Mouse (Mus musculus) T-helper 1 cell (primary cell): Measurements from ENCODE around the gene Rps12.

Experiments used
- in situ Hi-C: fragments of 300-600 bp; cut with MboI, MseI; formaldehyde crosslinking; loops from one replicate; pipeline ENCODE4 v1.15.1; 2025; ENCODE audit warnings: high pct_unique_total_duplicates

Gene Rps12

DNA sequence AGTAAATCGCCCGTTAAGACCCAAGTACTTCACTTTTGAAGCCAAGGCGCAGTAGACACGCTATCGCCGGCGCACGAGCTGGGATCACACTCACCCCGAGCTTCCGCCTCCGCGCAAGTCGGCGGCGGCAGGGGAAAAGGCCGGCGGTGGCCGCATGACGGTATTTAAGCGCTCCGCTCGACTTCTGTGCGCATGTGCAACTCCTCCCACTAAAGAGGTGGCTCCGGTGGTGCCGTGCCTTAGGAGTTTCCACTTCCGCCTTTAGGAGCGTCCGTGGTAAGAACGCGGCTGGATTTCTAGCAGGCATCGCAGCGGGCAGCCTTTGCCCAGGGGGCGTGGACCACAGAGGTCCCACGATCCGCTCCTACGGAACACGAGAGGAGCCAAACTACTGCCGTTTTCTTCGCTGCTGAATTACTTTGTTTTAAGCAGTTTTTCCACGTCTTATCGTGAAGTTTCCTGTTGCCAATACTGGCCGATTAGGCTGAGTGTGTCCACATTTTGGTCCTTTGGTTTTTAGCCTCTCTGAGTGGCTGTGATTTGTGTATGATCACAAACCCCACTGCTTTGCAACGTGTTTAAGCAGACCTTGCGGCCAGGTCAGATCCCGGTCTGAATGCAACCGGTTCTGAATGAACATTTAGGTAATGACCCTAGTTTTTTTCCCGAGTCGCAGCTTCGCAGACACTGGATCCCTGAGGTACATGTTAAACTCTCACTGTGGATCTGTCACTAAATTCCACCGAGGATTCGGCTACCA lies at the start of gene Rps12:
Gene Rps12, minus strand, starts transcription at position 214 of the 760 bp plus-strand sequence.
- in situ Hi-C loops = loop anchor here (25.0 kb wide), 1 partner anchor 1075 kb away; no protein-coding TSS in a partner anchor

DNA sequence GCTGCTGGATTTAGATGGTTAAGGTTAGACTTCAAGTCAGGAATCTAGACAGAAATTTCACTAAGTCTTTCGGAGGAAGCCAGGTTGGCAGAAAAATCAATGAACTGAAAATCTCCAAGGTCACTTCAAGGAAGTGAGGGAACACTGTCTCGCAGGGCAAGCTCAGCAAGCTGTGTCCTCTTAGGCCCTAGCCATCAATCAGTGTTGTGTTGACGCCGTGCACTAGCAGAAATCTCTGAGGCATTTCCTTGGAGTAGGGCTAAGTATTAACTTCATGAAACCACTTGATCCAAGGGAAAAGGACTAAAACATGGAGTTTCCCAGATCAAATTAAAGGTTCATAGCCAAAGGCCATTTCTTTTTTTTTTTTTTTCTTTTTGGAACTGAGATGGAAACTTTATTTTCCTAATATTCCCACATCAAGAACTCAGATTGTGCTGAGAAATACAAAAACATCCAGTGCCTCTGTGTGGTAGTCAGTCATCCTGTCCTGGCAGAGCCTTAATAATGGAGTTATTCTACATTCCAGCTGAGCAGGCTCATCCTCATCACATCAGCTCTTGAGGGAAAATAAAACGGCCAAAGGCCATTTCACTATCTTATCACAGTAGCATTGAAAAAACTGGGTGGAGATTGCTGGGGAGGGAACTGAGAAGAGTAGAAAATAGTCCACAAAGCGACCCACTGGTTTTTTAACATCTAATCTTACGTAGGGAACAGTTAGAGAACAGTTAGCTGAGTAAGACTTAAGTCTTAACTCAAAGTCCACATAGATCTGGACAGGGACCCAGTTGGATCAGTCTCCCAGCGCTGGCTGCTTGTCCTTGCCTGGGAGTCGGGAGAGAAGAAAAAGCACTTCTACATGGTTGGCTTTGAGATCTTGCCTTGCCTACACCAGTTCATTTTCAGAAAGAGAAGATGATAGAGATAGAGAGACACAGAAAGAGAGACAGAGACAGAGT lies 49.2 kb upstream of the Rps12 start:
- in situ Hi-C loops = no loop called here

DNA sequence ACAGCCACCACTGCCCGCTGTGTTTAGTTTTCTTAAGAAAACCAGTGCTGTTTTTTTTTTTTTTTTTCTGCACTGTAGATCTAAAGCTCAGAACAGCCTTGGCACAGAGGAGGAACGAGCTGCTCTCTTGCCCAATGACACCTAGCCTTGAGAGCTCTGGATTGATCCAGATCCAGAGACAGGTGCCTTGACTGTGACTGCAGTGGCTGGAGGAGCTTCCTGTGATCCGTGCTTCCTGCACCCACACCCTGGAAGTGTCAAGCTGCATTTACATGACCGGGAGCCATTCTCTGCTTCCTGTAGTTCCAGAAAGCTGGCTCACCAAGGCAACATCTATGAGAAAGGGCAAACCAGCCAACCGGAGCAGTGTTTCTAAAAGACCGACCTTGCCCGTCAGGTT lies 39.4 kb upstream of the Rps12 start:
- in situ Hi-C loops = no loop called here

DNA sequence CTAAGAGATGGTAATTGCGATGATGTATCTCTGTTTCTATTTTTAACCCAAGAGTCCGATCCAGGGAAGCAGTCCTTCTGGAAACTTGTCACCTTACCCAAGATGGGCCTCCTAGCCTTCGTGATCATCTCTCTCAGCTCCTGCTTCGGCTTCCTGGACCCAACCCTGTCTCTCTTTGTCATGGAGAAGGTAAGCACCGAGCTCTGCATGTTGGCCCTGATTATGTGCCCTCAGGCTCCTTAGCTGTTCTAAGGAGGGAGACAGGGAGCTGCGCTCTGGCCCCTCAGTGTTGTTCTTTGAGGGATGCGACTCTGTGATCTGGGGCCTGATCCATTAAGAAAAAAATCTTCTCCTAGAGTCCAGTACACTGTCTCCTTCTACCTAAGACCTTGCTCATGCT lies 29.2 kb upstream of the Rps12 start:
- in situ Hi-C loops = loop anchor here (5.0 to 25.0 kb wide), 3 partner anchors 271 to 496 kb away; partner anchors contain the start of genes Taar8a and Taar8b

DNA sequence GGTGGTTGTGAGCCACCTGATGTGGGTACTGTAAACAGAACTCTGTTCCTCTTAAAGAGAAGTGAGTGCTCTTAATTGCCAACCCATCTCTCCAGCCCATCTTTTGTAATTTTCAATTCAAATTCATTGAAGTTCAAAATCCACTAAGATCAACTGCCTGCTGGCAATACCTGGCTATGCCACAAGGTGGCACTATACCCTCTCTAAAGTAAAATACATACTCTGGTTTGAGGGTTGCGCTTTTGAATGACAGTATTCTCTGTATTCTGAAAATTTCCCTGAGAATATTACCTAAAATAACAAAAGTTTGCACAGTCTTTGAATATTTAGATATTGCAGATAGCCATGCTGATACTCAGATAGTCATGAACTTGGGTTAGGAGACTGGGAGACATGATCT lies 28.1 kb upstream of the Rps12 start:
- in situ Hi-C loops = loop anchor here (5.0 to 25.0 kb wide), 3 partner anchors 272 to 497 kb away; partner anchors contain the start of genes Taar8a and Taar8b

DNA sequence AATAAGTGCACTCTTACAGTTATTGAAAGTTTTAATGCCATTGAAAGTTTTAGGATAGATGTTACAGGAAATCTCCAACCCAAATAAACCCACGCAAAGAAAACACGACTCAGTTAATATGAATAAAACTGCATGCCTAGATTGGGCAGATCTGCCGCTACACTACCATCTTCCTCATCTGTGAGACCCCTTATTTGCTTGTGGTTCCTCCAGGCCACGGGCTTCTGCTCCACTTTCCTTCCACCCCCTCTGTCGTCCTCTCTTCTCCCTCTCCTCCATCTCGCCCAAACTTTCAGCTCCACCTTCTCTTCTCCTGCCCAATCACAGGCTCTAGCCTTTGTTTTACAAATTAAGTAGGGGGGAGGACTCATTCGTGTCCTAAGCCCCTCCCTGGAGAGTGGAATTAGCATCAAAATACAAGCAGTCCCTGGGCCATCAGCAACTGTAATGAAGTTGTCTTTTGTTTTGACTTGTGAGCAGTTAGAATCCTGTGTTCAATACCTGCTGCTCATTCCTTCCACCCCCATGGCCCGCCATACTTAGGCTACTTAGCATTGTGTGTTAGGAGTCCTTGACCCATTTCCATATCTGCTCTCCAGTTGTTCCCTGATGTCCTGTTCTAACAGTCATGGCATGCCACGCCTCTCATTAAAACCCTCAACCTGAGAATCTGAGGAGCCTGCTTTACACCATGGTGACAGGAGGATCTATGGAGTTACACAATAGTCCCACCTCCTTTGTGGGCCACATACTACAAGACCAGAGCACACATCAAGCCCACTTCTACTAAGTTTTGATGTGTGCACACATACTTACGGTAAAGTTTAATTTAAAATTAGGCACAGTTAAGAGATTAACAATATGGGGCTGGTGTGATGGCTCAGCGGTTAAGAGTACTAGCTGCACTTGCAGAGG lies 26.0 kb upstream of the Rps12 start:
- in situ Hi-C loops = loop anchor here (25.0 kb wide), 1 partner anchor 274 kb away; the partner anchor contains the start of genes Taar8a and Taar8b

DNA sequence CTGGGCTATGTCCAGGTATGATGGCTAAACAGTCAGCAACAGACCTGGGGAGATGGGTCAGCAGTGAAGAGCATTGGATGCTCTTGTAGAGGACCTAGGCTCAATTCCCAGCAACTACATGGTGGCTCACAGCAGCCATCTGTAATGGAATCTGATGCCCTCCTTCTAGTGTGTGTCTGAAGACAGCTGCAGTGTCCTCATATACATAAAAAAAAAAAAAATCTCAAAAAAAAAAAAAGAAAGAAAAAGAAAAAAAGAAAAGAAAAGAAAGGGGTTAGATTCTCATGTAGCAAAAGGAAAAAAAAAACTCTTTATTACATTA lies 25.3 kb upstream of the Rps12 start:
- in situ Hi-C loops = loop anchor here (25.0 kb wide), 1 partner anchor 275 kb away; the partner anchor contains the start of genes Taar8a and Taar8b

DNA sequence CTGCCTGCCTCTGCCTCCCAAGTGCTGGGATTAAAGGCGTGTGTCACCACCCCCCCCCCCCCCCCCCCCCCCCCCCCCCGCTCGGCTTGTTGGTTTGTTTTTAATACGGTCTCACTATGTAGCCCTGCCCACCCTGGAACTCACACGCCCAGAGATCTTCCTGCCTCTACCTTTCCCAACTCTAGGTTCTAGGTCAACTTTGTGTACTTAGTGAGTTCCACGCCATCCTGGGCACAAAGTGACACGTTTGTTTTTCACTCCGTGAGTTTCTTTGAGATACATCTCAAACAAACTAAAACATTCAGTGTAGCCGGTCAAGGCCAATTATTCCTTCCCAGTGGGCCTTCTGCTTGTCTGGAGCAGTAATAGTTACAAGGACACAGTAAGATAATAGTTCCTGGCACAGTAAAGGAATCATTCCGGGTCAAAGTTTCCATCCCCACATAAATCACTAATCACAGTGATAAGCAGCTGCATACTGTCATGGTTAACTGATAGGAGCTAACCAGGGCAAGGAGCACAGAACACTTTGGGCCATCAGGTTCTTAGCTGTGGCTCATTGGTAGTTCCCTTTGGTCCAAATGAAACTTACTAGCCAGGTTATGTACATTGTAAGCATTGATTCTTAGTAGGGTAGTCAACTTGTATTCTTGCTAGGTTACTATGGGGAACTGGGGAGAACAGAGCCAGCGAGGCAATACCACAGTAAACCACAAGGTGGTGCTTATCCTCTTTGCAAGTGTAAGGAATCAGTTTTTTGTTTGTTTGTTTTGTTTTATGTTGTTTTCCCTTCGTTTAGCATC lies 24.8 kb upstream of the Rps12 start:
- in situ Hi-C loops = loop anchor here (25.0 kb wide), 1 partner anchor 275 kb away; the partner anchor contains the start of genes Taar8a and Taar8b

DNA sequence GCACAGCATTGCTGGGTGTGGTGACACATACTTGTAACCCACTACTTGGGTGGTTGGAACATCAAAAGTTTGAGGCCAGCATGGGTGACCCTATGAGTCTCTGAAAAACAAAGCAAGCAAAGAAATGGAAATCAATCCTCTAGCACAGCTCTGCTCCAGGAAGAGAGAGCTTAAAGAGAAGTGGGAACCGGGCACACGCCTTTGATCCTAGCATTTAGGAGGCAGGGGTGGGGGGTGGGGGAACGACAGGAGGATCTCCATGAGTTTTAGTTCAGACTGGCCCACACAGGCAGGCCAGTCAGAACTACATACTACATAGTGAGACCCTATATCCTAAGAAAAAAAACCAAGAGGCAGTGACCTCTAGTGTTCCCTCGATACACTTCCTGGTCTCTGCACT lies 19.1 kb upstream of the Rps12 start:
- in situ Hi-C loops = loop anchor here (25.0 kb wide), 1 partner anchor 281 kb away; the partner anchor contains the start of genes Taar8a and Taar8b

DNA sequence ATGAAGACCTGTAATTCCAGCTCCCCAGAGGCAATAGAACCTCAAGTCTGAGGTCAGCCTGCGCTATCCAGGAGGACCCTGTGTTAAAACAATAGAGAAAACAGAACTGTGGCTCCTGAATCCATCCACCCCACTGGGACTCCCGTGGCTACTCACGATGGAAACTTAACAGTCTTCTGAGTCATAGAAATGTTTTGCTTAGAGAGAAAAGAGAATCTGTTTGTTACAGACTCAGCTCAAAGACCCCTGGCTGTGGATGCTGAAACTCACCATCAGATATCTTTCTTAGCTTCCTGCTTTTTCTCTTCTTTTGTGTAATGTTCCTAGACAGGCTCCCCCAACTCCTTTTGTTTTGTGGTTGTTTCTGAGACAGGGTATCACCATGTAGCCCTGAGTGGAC lies 17.6 kb upstream of the Rps12 start:
- in situ Hi-C loops = loop anchor here (25.0 kb wide), 1 partner anchor 283 kb away; the partner anchor contains the start of genes Taar8a and Taar8b

DNA sequence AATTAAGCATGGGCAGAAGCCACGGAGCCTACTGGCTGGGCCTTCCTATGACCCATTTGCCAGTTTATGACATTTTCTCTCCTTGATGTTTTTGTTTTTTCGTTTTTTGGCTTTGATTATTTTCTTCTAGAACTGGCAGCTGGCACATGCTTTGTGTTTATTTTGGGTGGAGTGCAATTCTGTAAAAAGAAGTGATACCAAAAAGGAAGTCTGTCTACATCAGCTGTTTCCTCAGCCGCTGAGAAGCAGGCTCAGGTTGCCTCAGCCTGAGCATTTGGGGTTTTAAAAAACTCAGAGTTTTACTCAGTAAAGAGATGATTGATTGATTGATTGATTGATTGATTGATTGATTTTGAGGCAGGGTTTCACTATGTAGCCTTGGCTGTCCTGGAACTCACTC lies 15.8 kb upstream of the Rps12 start:
- in situ Hi-C loops = loop anchor here (25.0 kb wide), 1 partner anchor 284 kb away; the partner anchor contains the start of genes Taar8a and Taar8b

DNA sequence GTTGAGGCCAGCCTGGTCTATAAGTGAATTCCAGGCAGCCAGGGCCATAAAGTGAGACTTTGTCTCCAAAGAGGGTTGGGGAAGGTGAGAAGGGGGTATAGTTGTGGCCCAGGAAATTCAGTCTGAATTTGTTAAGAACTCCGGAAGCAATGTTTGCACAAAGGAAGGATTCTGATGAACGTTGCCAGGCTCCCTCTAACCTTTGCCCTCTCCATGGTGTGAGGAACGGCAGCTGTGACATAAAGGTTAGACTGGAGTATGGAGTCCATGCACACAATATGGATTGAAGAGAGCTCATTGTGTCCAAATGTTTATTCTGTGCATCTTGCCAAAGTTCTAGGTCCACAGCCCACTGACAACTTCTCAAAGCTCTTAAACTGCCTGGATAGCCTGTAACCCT lies 12.9 kb upstream of the Rps12 start:
- in situ Hi-C loops = loop anchor here (25.0 kb wide), 2 partner anchors 287 to 1088 kb away; partner anchors contain the start of genes Taar8a and Taar8b

DNA sequence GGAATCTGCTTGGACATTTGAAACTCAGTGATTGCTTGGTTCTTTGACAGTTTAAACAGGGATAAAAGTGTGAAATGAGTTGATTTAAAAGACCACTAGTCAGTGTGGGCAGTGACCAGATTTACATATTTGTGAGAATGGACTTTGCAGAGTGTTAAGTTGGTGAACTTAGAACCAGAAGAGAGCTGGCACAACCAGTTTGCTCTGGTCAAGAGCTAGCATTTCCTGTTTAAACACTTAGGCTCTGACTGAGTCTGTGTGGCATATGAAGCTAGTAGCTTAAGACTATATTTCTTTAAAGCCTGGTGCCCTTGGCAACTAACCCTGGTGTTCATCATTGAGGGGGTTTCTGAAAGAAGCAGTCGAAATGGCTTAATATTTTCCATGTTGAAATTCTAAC lies 11.1 kb upstream of the Rps12 start:
- in situ Hi-C loops = loop anchor here (25.0 kb wide), 1 partner anchor 1086 kb away; no protein-coding TSS in a partner anchor

DNA sequence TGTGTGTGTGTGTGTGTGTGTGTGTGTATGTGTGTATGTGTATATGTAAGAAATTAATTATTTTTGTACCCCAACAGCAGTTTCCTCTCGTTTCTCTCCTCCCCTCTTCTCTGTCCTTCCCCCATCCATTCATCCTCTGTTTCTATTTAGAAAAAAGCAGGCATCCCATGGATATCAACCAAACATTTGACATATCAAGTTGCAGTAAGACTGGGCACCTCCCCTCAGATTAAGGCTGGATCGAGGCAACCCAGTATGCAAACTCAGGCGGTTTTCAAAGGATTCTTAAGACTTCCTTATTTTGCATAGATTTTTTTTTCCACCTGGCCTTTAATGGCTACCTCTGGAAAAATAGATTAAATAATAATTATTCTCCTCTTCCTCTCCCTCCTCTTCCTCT lies 10.5 kb upstream of the Rps12 start:
- in situ Hi-C loops = loop anchor here (25.0 kb wide), 1 partner anchor 1085 kb away; no protein-coding TSS in a partner anchor

DNA sequence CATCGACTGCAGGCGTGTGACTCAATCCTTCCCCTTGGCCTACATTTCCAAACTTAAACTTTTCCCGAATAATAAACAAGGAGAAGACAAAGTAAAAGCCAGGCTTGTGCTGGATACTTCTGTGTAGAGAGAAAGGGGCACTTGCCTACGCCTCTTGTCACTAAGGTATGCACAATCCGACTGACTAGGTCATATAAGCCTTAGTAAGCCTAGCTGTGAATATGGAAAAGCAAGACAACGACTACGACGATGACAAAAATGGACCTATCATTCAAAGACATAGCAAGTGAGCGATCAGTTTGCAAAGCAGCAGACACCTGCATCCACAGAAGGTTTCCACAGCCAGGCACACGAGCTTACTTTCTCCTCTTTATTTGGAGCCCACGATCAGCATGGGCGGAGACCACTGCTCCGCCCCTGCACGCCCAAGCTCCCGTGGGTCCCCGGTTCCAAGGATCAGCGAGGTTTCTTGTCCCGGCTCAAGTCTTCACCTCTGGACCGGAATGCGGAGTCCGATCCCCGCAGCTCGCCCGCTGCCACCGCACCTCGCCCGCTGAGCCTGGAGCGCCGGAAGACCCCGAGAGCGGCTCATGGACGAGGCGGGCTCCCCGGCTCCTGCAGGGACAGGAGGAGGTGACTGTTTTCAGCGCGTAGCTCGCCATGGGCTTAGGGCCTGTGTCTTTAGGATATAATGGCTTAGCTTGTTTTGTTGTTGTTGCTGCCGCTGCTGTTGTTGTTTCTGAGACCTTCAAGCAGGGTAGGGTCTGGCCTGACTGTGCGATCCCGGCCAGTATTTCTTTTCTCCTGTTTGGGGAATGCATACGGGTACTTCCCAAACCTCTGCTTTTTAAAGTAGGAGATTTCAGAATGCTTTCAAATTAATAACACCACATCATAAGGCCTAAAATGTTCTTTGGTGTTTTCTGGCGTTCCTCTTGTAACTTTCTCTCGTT lies 9.8 kb upstream of the Rps12 start, which contains the start of gene Slc18b1:
Gene Slc18b1, plus strand, starts transcription at position 436 of the 953 bp plus-strand sequence.
- in situ Hi-C loops = loop anchor here (25.0 kb wide), 1 partner anchor 1085 kb away; no protein-coding TSS in a partner anchor

DNA sequence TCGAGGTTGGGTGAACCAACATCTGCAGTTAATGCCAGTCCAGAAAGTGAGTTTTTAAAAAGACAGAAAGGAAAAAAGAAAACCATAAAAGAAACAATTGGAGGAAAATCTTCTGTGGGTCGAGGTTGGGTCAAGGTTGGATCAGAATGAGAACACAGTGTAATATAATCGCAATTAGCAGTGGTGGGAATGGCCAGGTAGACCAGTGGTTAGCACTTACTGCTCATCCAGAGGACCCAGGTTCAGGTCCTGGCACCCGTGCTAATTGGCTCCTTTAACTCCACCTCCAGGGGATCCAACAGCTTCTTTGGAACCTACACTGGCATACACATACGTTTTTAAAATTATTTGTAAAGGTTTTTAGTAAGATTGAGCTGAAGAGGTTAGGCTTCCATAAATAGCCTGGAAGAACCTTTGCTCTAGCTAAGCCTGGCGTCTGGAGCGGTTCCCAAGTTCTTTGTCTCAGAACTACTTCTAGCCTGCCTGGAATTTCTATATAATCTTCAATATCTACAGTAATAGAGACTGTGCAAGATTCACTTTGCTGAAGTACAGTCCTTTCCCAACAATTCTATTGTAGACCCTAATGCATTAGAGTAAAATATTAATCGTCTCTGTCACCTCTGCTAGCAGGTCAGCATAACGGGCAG lies 8.9 kb upstream of the Rps12 start:
- in situ Hi-C loops = loop anchor here (25.0 kb wide), 1 partner anchor 1084 kb away; no protein-coding TSS in a partner anchor

DNA sequence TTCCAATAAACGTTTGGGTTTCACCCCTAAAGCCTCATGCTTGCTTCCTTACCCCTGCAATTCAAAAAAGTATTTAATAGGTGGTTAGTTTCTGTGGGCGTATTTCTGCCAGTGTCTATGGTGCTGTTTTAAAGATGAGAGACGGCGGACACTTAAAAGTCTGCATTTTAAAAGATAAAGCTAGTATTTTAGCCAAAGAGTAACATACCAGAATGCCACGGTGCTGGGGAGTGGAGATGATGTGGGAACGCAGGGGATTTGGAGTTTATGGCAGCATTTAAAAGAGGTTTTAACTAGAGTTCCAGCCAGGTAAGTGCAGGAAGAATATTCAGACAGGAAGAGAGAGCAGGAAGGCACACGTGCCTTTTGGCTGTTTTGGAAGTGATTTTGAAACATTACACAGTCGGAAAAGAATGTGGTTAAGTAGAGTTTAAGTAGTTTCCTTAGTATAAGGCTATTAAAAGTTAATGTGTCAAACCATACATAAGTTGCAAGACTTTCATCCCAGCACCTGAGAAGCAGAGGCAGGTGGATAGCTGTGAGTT lies 1.1 kb upstream of the Rps12 start:
- in situ Hi-C loops = loop anchor here (25.0 kb wide), 1 partner anchor 1076 kb away; no protein-coding TSS in a partner anchor
